Mouse (Mus musculus): ENCODE measurements at regions not wholly inside any gene's neighbourhood (a gene's known extent, or its start where the extent isn't known, plus 50 kb on each side); places are given as distances from the start of the nearest gene placed in this dataset.

- no peak for TF ChIP-seq POLR2A (IDR thresholded peaks at IDR 0.05; ENCODE audit: control insufficient read depth, extremely low read depth, insufficient read depth, low read length, poor library complexity)
- no peak for TF ChIP-seq CTCF (IDR thresholded peaks at IDR 0.05; ENCODE audit: borderline replicate concordance, control insufficient read depth, extremely low read depth, insufficient read depth, low read length, poor library complexity)
Observed at GRCm38 (mm10) chr19:60015614-60016300, 72.3 kb upstream of the Rab11fip2 start.

Measured in thymus, adult 2 months (tissue).